Mouse (Mus musculus) testis, adult 2 months (tissue): ENCODE data around the gene Tmem50a.

ENCODE experiments used
- CTCF ChIP-seq: fragments of 200-500 bp; IDR thresholded peaks from 2 replicates; pipeline ENCODE4 v1.5.1; 2012; ENCODE audit warnings: low read depth, mild to moderate bottlenecking, inconsistent platforms, low read length, moderate library complexity; ENCODE audit not compliant: control insufficient read depth, insufficient read depth, insufficient replicate concordance
- POLR2A ChIP-seq: fragments of 200-500 bp; IDR thresholded peaks from 2 replicates; pipeline ENCODE4 v1.6.1; 2012; ENCODE audit warnings: low read depth, mild to moderate bottlenecking, inconsistent platforms, low read length, moderate library complexity; ENCODE audit not compliant: control insufficient read depth

DNA sequence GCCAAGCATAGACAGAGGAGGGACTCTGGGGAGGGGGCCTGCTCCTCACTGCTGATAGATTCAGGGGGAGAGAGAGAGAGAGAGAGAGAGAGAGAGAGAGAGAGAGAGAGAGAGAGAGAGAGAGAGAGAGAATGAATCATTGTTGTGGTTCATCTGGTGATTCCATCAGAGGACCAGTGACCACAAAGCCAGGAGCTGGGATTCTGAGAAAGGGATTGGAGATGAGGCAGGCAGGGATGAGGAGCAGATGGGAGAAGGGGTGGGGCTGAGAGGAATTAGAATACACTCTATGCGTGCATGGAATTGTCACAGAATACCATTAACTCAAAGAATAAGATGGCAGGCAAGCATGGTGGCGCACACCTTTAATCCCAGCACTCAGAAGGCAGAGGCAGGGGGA is 40.4 kb upstream of the Tmem50a start:
- TF ChIP-seq CTCF: no peak
- TF ChIP-seq POLR2A: no peak
